Mouse (Mus musculus) thymus, postnatal 36 days (tissue): ENCODE data around the gene Mlst8.

Experiments
- DNase-seq, 2 experiments: peaks; one replicate each; pipeline ENCODE4 v3.0.0; 2022; ENCODE audit warnings: mixed read lengths in 2 of 2

Mlst8 gene

DNA sequence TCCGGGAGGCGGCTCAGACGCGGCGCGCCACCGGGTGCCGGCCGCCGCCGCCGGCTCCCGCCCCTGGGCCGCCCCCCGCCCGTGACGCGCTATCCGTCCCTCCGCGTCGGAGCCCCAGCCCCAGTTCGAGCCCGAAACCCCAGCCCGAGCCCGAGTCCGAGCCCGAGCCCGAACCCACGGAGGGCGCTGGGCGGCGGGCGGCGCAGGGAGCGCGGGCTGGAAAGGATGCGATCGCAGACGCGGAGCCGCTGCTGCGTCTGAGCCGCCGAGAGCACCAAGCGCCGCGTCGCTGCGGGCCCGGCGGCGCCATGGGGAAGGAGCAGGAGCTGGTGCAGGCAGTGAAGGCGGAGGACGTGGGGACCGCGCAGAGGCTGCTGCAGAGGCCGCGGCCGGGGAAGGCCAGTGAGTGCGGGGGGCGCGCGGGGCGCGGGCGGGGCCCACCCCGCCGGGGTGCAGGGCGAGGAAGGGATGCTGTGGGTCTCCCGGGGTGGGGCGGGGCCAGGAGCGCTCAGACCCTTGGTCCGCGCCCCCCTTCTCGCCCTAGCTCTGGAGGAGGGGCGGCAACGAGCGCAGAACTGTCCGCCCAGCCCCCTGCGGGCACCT lies 9.9 kb upstream of the Mlst8 start:
- peak in 1 of 2 experiments; percentile 16 for DNase-seq

DNA sequence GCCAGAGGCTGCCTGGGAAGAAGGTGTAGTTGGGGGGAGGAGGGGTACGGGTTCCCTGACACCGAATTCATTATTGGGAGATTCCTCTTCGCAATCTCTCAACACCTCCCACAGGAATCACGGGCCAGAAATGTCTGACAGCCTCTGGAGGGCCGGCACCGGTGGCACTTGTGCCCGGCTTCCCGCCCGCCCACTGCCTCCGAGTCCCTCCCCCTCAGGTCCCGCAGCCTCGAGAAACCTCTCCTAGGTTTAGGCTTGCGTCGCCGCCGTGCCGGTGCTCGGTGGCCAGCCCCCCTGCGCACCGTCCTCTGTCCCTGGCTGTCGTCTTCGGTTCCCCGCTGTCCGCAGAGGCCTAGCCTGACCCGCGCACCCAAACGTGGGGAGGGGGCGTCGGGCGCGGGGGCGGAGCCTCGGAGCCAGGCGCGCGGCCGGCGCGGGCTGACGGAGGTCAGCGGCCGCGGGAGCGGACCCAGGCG lies 9.3 kb upstream of the Mlst8 start, which contains the start of gene Caskin1:
Caskin1 (plus strand) TSS at position 416 of the 476 bp plus-strand sequence.
- no peak for DNase-seq

DNA sequence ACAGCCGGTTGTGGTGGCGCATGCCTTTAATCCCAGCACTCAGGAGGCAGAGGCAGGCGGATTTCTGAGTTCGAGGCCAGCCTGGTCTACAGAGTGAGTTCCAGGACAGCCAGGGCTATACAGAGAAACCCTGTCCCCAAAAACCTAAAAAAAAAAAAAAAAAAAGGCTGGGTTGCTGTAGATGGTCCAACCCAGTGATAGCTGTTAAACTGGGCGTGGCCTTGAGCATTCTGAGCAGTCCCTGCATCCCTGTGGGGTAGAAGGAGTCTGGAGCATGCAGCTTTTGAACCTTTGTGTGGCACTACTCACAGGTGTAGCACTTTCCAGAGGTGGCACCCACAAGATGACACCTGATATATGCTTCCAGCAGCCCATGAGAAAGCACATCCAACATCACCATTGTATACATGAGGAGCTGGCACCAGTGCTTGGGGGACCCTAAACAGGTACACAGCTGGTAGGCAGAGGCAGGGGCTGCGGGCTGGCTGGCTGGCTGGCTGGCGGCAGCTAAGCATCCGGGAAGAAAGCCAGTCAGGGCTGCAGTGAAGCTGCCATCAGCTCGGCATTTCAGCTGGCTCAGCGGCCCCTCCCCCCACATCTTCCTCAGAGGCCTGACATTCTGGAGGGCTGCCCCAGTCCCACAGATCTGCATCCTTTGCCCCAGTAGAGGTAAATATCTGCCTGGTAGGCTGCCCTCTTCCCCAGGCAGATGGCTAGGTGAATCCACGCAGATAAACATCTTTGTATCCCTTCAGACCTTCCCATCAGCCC lies 6.4 kb upstream of the Mlst8 start:
- peak in 1 of 2 experiments; percentile 26 for DNase-seq

DNA sequence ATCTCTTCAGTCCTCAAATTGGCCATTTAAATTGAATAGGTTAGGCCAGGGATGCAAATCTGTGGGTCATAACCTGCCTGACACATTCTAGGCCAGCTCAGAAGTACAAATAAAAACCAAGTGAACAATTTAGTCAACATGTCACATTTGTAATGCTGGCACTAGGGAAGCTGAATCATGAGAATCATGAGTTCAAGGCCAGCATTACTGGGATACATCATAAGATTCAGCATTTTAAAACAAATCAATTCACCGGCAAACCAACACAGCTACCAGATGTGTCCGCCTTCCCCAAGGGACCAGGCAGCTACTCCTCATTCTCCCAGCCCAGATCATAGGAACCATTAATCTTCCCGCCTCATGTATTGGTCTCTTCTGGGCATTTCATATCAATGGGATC lies 4.6 kb upstream of the Mlst8 start:
- no peak for DNase-seq

DNA sequence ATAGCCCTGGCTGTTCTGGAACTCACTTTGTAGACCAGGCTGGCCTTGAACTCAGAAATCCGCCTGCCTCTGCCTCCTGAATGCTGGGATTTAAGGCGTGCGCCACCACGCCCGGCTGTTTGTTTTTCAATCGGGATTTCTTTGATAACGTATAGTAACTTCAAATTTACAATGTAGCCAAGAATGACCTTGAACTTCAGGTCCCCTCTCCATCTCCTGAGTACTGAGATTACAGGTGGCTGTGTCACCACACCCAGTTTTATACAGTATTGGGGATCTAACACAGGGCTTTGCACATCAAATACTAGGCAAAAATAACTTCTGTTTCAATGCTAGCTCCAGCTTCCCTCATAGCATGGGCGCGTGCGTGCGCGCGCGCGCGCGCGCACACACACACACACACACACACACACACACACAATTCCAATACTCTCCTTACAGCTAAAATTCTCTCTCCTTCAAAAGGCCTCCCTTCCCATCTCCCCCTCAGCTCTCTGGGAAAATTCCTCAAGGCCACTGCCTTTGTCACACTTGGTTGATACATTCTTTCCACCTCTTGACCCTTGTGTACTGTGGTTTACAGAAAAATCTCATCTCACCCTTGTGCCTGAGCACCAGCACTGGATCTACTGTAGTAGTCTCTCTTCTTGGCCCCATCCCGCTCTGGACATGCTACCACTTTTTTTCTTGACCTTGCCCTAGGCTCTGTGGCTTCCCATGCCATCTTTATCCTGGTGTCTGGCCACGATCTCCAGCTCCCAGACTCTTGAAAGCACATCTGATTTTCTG lies 2.3 kb upstream of the Mlst8 start:
- no peak for DNase-seq

DNA sequence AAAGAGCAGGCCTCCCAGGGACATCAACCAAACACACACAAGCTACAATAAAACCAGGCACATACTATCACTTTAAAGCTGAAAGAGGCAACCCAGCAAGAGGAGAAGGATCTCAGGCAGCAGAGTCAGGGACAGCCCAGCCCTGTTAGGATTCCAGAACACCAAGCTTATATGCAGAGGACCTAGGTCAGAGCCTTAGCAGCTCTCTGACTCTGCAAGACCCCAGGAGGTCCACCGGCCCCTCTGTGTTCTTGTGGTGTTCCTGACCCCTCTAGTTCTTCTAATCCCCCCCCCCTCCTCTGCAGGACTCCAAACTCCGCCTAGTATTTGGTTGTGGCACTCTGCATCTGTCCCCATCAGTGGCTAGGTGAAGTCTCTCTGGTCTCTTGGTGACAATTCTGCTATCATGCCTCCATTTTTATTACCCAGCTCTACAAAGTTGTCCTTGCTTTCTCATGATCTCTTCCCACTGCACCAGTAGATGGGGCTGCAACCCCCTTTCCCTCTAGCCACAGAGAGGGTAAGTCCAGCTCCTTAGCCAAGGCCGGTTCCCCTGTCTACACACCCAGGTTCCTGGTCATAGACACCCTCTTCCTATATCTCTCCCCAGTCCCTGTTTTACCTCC lies 1.4 kb upstream of the Mlst8 start:
- no peak for DNase-seq

DNA sequence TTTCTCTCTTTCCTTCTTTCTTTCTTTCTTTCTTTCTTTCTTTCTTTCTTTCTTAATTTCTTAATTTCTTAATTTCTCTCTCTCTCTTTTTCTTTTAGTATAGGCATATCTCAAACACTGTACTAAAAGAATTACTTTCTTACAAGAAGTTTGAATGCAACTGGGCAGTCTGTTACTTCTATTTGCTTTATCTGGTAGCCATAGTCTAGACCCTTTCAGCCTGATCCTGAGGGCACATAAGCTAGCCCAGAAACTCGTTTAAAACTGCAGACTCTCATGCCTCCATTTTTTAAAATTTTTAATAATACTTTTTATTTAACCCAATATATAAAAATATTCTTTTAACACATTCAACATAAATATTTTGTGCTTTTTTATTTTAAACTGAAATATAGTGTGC lies 553 bp upstream of the Mlst8 start:
- no peak for DNase-seq

DNA sequence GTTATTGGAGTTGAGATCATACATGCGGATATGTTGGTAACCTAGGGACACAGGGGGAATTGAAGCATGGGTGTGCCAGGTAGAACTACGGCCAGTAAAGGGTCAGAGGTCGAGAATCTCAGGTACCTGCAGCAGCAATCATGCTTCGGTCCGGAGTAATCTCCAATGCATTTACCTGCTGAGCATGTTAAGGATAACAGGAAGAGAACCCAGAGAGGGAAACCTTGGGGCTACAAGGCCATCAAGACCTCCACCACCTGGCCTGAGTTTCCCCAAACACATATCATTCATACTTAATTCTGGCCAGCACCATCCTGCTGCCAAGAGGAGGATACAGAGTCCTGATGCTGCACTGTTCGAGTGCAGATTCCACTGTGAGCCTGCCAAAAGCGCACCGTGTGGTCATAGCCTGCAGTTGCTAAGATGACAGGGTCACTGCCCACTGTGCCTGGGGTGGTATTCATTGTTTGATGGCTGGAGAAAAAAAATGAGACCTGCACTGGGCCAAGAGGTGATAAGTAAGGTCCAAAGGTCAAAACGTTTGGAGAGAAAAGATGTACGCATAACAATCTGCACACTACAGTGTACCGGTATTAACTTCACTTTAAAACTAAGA lies 785 bp downstream of the Mlst8 start:
- no peak for DNase-seq

DNA sequence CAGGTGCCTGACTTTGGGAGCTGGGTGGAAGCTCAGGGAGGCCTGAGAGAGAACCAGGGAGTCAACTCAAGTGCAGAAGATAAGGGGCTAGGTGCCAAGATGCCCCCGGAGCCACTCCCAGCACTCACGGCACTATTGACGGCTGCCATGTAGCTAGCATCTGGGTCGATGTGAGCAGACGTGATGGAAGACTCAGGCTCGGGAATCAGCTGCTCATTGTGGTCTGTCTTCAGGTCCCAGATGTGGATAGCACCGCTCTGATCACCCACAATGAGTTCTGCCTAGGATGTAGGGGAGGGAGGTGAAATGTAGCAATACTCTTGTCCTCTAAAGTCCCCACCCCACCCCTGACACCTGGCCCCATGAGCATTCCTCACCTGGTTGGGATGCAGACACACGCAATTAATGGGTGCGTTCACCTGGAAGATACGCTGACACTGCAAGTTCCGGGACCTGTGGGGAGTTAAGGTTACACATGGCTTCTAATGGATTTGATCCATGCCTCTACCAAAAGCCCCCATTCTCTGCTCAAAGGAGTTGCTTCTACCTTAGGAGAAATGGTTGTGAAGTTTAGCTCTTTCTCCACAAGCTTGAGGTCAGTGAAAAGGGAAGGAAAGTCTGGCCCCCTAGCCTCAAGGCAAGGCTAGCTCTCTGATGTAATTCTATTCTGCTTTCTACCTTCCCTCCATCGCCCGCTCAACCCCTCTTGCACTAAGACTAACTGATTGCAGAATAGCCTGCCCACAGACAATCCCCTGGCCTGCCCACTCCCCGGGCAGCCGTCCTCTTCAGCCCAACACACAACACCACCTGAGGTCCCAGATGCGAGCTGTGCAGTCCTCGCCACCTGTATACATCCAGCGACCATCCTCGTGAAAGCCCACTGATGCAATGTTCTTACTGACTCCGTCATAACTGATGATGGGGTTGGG lies 1.6 kb downstream of the Mlst8 start:
- DNase-seq = no peak

DNA sequence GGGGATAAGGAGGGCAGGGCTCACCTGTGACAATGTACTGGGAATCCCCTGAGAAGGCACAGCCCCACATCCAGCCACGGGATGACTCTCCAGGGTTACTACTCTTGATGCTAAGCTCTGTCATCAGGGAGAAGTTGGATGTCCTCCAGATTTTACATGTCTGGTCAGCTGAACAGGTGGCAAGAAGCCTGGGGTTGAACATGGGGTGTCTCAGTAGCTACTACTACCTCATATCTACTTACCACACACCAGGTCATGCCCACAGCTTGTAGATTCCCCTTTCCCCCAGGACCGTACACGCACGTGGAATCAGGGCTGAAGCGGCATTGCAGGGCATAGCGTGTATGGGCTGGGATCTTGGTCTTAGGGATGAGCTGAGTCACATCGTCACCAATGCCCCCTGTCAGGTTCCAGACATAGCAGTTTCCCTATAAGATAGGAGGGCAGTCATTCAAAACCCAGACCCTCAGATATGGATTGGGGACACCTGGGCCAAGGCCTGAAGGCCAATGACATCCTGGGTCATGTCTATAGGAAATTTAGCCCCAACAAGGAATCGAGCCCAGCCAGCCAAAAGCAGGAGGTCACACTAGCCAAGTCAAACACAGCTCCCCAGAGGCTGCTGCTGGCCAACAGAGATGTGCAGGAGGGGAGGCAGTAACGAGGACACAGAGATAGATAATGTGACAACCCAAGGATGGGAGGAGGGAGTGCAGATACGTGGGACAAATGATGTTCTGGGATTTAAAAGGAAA lies 2.7 kb downstream of the Mlst8 start:
- no peak for DNase-seq

DNA sequence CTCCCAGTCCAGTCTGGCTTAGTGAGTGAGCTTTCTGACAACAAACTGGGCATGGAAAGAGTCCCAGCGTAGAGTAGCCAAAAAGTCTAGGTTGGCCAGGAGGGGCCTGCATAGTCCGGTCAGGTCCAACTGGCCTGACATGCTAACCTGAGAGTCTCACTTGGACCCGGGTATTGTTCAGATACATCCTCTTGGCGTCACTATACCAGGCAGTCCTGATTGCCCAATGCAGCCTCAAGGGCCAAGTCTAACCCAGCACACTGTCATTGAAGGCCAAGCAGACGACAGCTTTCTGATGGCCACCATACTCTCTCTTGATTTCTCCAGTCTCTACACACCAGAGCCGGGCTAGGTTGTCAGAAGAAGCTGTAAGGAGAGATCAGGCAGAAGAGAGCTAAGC lies 3.3 kb downstream of the Mlst8 start:
- no peak for DNase-seq

DNA sequence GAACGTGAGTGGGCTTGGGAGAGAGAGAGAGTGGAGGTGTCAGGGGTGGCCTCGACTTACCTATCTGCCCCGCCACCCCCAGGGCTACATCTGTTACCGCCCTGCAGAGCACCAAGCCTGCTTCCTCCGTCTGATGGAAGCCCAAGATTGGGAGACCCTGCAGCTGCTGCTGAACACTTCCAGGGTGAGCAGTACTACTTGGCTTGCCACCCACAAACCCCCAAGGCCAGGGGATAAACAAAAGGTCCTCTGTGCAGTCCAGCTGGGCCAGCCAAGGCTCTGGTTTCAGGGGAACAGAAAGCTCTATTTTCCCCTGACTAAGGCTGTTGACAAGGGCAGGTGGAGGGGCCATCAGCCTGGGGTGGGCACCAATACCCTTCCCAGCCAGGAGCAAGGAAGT lies 4.3 kb downstream of the Mlst8 start:
- no peak for DNase-seq

DNA sequence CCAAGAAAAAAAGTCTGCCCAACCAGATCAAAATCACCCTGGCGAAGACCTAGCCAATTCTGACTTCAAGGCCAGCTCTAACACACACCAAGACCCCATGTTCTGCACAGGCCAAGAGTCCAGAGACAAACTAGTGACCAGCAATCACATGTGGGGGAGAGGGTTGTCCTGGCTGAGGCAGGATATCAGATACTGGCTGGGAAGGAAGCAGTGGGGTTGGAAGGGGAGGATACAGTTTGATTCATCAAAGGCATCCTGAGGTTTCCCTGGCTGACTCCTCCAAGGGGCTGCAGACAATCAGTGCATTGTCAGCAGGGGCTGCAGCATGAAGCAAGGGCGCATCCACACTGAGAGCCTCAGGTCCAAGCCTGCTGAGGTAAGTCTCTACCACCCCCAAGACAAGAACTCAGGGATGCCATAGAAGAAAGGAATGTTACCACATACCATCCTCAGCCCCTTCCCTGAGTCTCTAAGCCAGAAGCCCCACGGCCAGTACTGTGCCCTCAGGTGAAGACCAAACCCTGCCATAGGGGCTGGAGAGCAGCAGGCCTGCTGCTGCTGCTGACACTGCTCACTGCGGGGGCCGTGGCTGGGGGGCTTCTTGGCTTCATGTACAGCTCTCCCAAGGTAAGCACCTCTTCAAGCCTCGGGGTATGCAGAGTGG lies 5.1 kb downstream of the Mlst8 start, which contains the start of gene Bricd5:
Bricd5 (plus strand) TSS at position 273 of the 664 bp plus-strand sequence.
- DNase-seq = no peak

DNA sequence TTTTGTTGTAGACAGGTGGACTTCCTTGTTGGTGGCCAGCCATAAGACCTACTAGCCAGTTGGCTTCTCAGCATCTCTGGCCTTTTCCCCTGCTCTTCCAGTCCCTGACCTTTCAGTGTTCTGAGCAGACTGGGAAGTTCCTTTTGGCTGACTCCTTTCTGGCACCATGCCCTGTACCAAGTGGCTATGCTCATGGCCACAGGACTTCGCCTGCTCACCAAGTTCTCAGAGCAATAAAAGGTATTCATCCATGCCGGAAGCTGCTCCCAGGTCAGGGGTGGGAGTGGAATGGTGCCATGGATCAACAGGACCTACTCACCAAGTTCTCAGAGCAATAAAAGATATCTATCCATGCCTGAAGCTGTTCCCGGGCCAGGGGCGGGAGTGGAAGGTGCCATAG lies 6.4 kb downstream of the Mlst8 start:
- no peak for DNase-seq

DNA sequence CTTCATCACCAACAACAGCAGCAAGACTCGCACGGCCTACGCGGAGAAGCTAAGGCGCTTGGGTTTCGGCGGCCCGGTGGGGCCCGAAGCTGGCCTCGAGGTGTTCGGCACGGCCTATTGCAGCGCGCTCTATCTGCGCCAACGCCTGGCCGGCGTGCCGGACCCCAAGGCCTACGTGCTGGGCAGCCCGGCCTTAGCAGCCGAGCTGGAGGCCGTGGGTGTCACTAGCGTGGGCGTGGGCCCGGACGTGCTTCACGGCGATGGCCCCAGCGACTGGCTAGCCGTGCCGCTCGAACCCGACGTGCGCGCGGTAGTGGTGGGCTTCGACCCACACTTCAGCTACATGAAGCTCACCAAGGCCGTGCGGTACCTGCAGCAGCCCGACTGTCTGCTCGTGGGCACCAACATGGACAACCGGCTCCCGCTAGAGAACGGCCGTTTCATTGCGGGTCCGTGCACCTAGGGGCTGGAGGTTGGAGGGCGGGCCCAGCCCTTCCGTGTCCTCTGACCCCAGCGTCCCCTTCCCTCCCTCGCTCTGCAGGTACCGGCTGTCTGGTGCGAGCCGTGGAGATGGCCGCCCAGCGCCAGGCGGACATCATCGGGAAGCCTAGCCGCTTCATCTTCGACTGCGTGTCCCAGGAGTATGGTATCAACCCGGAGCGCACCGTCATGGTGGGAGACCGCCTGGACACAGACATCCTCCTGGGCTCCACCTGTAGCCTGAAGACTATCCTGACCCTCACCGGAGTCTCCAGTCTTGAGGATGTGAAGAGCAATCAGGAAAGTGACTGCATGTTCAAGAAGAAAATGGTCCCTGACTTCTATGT lies 8.0 kb downstream of the Mlst8 start:
- DNase-seq = peak; percentile 25 to 54

DNA sequence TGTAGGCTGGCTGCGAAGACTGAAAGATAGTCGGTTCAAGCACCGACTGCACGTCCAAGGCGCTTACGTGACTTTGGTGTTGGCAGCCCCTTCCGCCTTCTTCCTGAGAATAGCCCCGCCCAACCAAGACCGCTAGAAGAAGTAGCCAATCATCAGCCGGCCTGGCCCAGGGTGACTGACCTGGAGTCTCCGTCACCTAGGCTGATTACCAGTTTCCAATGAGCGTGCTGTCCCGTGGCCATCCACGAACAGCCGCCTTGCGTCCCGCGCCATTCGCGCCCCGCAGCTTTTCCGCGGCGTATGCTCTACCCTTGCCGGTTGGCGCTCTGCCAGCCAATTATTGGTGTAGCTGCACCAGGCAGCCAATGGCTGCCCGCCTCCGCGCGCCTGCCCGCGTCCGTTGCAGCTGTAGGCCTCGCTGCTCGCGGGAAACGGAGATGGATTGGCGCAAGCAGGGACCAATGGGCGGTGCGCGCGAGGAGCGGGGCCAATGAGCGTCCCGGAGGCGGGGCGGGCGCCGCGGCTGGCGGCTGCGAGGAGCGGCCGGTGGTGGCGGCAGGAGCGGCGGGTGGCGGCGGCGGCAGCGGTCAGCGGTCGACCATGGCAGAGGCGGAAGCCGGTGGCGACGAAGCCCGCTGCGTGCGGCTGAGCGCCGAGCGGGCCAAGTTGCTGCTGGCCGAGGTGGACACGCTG lies 8.8 kb downstream of the Mlst8 start, which contains the start of the genes E4f1 and Pgp:
E4f1 (minus strand) TSS at position 404 of the 693 bp plus-strand sequence.
Pgp (plus strand) TSS at position 483 of the 693 bp plus-strand sequence.
- DNase-seq = peak; percentile 96 to 98

DNA sequence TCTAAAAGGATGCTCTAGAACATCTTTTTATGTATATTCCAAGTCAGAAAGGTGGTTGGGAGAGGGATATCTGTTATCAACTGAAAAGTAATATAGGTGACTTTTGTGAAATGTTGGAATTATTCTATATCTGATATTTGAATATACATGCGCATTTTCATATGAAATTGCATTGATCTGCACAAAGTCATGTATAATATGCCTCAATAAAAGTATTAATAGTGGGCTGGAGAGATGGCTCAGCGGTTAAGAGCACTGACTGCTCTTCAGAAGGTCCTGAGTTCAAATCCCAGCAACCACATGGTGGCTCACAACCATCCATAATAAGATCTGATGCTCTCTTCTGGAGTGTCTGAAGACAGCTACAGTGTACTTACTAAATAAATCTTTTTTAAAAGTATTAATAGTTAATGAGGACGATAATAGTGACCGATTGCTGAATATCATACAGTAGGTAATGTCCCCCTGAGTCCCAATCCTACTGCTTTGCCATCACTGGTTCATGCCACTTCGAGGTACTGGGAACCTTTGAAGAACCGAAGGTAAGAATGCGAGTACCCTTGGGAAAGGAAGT lies 9.5 kb downstream of the Mlst8 start:
- no peak for DNase-seq
